Mouse (Mus musculus) embryonic fibroblast, embryonic 13.5 days (primary cell): ENCODE results near the gene Bmpr1b.

Experiments used
- CTCF ChIP-seq: IDR thresholded peaks from 2 replicates; pipeline ENCODE4 v1.5.1; 2011; ENCODE audit warnings: mild to moderate bottlenecking, control low read depth, low read length, moderate library complexity, borderline replicate concordance; ENCODE audit not compliant: insufficient read depth
- POLR2A ChIP-seq: IDR thresholded peaks from 2 replicates; pipeline ENCODE4 v1.6.1; 2011; ENCODE audit warnings: low read depth, mild to moderate bottlenecking, control low read depth, low read length, moderate library complexity

DNA sequence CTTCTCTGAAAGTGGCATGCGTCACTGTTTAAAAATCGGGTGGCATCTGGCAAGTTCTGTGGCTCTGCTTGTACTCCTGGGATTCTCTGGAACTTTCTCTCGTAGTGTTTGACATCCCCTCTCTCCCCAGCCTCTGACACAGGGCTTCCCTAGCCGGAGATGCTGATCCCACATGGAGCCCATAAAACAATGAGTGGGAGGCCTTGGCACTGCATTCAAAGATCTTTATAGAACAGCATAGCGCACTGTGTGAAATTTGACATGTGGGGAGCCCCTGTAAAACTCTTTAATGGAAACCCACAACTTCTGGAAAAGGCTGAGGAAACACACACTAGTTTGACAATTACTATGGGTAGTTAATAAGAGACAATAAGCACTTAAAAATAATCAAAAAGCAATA lies 126.2 kb downstream of the Bmpr1b start:
- TF ChIP-seq POLR2A (no peak), CTCF (no peak)
